Comparison of ENCODE assay signal across 11 mouse cellular contexts in genomic region chr5:124036836-124037235, GRCm38 (mm10). TPM values are rescaled to one million over a fixed set of nuclear protein-coding genes. Genes with fewer than 3 reads are reported as not detected.
DNase-seq lines count a peak whose midpoint lies in the region; ATAC-seq and TF ChIP-seq lines count a peak whose summit lies in the region.
"Had no signal": no experiment of that assay in that cellular context is flagged by ENCODE, and none has a peak within 500 bp of the region (broad histone marks: within the 10 kb centered on the region; RNA-seq: fewer than 3 reads in every experiment).

No protein-coding gene starts in this region.

- peaks cover 39% of the 10 kb centered on the region for H3K4me1 ChIP-seq in heart, embryonic 12.5 days (replicated peaks)
- H3K4me1 ChIP-seq in forebrain, embryonic 11.5 days (replicated peaks; ENCODE audit: control insufficient read depth, insufficient read depth, low read length) = peaks cover 10% of the 10 kb centered on the region; the same call in 1 of the 2 replicates
- H3K4me1 ChIP-seq in liver, postnatal 0 days (ENCODE audit: insufficient read depth) = peaks cover 11% of the 10 kb centered on the region; the same call in 1 of the 2 replicates
- H3K4me1 ChIP-seq: limb, embryonic 12.5 days had no signal

- DNase-seq in heart, adult 9 months (ENCODE audit: low spot score in 2 of 2) = no peak
- DNase-seq in B cell, adult 2 months = peak; percentile 50 to 59
- DNase-seq in forebrain, embryonic 11.5 days (ENCODE audit: low spot score) = peak; percentile 66
- DNase-seq in liver, postnatal 0 days = no peak
- DNase-seq in right cerebral cortex, postnatal 14 days = no peak
- DNase-seq in kidney, adult 11 months = no peak
- DNase-seq: cerebellum, adult 18-20 months had no signal

- H3K36me3 ChIP-seq in heart, embryonic 12.5 days = no peaks in the 10 kb centered on the region
- no peaks in the 10 kb centered on the region for H3K36me3 ChIP-seq in forebrain, embryonic 11.5 days (ENCODE audit: control insufficient read depth, insufficient read depth, low read length)
- H3K36me3 ChIP-seq in liver, postnatal 0 days (replicated peaks; ENCODE audit: insufficient read depth, low read length) = no peaks in the 10 kb centered on the region
- H3K36me3 ChIP-seq: limb, embryonic 12.5 days had no signal

- H3K27ac ChIP-seq in heart, embryonic 12.5 days (ENCODE audit: poor library complexity, severe bottlenecking) = peak overlapping the region; percentile 52
- peak overlapping the region; percentile 46 for H3K27ac ChIP-seq in forebrain, embryonic 11.5 days (ENCODE audit: low read depth, low read length)
- H3K27ac ChIP-seq in liver, postnatal 0 days (ENCODE audit: low read depth) = 0 out of 2 replicates have a peak overlapping the region, but pooled peaks have one; percentile 12
- H3K27ac ChIP-seq: limb, embryonic 12.5 days had no signal

- H3K27me3 ChIP-seq in heart, embryonic 12.5 days (replicated peaks) = no peaks in the 10 kb centered on the region
- H3K27me3 ChIP-seq in forebrain, embryonic 11.5 days (ENCODE audit: control insufficient read depth, insufficient read depth, low read length) = no peaks in the 10 kb centered on the region
- no peaks in the 10 kb centered on the region for H3K27me3 ChIP-seq in liver, postnatal 0 days (ENCODE audit: insufficient read depth, low read length)
- H3K27me3 ChIP-seq: limb, embryonic 12.5 days had no signal

- no peaks in the 10 kb centered on the region for H3K9me3 ChIP-seq in heart, embryonic 12.5 days (replicated peaks)
- H3K9me3 ChIP-seq in forebrain, embryonic 11.5 days (ENCODE audit: control insufficient read depth, low read length) = no peaks in the 10 kb centered on the region
- no peaks in the 10 kb centered on the region for H3K9me3 ChIP-seq in liver, postnatal 0 days (ENCODE audit: low read length)
- H3K9me3 ChIP-seq: limb, embryonic 12.5 days had no signal

- no peak overlapping the region for H3K4me3 ChIP-seq in heart, embryonic 12.5 days
- H3K4me3 ChIP-seq in forebrain, embryonic 11.5 days (ENCODE audit: low read depth, low read length) = no peak overlapping the region
- H3K4me3 ChIP-seq in liver, postnatal 0 days (ENCODE audit: low read depth, low read length) = no peak overlapping the region
- H3K4me3 ChIP-seq: limb, embryonic 12.5 days had no signal

- ATAC-seq in heart, embryonic 12.5 days (ENCODE audit: insufficient number of reproducible peaks, low FRiP score) = peak; percentile 67
- ATAC-seq in forebrain, embryonic 11.5 days (replicated peaks; ENCODE audit: low FRiP score) = 0 out of 2 replicates have a peak, but pooled peaks have one; percentile 48
- ATAC-seq in liver, postnatal 0 days = no peak
- ATAC-seq in cerebellum, adult (ENCODE audit: insufficient number of reproducible peaks, low FRiP score, low TSS enrichment) = no peak
- ATAC-seq: intestine, postnatal 0 days had no signal

- 43% methylated on average over 5 of the region's 5 CpGs for WGBS in heart, embryonic 12.5 days
- WGBS in forebrain, embryonic 11.5 days = 24% methylated on average over 5 of the region's 5 CpGs
- 54% methylated on average over 5 of the region's 5 CpGs for WGBS in liver, postnatal 0 days (ENCODE audit: insufficient replicate concordance)

- no peak for TF ChIP-seq EP300 in liver, postnatal 0 days (IDR thresholded peaks at IDR 0.05; ENCODE audit: low read depth)

- no peak overlapping the region for H3K9ac ChIP-seq in heart, embryonic 12.5 days
- H3K9ac ChIP-seq in forebrain, embryonic 11.5 days (ENCODE audit: low read length) = no peak overlapping the region
- H3K9ac ChIP-seq in liver, postnatal 0 days (replicated peaks) = no peak overlapping the region
- H3K9ac ChIP-seq: limb, embryonic 12.5 days had no signal

- H3K4me2 ChIP-seq in heart, embryonic 12.5 days = no peak overlapping the region
- H3K4me2 ChIP-seq in forebrain, embryonic 11.5 days (ENCODE audit: low read depth, low read length, severe bottlenecking) = no peak overlapping the region
- H3K4me2 ChIP-seq in liver, postnatal 0 days (ENCODE audit: low read depth, low read length) = no peak overlapping the region
- H3K4me2 ChIP-seq: limb, embryonic 12.5 days had no signal

- no peak for TF ChIP-seq CTCF in liver, postnatal 0 days (IDR thresholded peaks at IDR 0.05; ENCODE audit: low read depth)

RNA-seq across cellular contexts. Expression of gene Vps37b, which starts 4.8 kb away (rescaled TPM):
- 61.9 and 64.4 TPM in 2 replicates for polyA plus RNA-seq in heart, embryonic 12.5 days (2016; fragmentation: Nextera tagmentation; extraction: Ambion mirVana)
- 60.2 and 61.4 TPM in 2 replicates for polyA plus RNA-seq in forebrain, embryonic 11.5 days (2014; fragmentation: Nextera tagmentation; extraction: Ambion mirVana)
- 16.4 and 17.6 TPM in 2 replicates for polyA plus RNA-seq in liver, postnatal 0 days (2015; fragmentation: Nextera tagmentation; extraction: Ambion mirVana)

RNA-seq across cellular contexts. Expression of gene Abcb9, which starts 58.8 kb away (rescaled TPM):
- 1.6 and 1.7 TPM in 2 replicates for polyA plus RNA-seq in heart, embryonic 12.5 days (2016; fragmentation: Nextera tagmentation; extraction: Ambion mirVana)
- polyA plus RNA-seq in forebrain, embryonic 11.5 days (2014; fragmentation: Nextera tagmentation; extraction: Ambion mirVana) = 1.6 and 1.7 TPM in 2 replicates
- 3.7 and 3.8 TPM in 2 replicates for polyA plus RNA-seq in liver, postnatal 0 days (2015; fragmentation: Nextera tagmentation; extraction: Ambion mirVana)

Comparison
In these comparisons a context has a peak if more than half of its experiments do, and no peak if none do; other contexts are left out.
1. ATAC-seq: peak in heart, embryonic 12.5 days (single experiment) and forebrain, embryonic 11.5 days (single experiment); none in liver, postnatal 0 days (single experiment) and cerebellum, adult (single experiment).
2. DNase-seq: peak in B cell, adult 2 months (2 of 2) and forebrain, embryonic 11.5 days (single experiment); none in heart, adult 9 months (0 of 2), liver, postnatal 0 days (single experiment), right cerebral cortex, postnatal 14 days (single experiment) and kidney, adult 11 months (single experiment).
3. Peak in every context shown above with its lines, with median percentiles within 50 percentile points of each other: H3K27ac ChIP-seq.